Mouse (Mus musculus) natural killer cell, adult 2 months (primary cell): ENCODE data around the gene C2cd5.

Experiments
- DNase-seq, 2 experiments: peaks; one replicate each; pipeline ENCODE4 v3.0.0; 2022; ENCODE audit warnings: low spot score in 2 of 2

The C2cd5 gene

DNA sequence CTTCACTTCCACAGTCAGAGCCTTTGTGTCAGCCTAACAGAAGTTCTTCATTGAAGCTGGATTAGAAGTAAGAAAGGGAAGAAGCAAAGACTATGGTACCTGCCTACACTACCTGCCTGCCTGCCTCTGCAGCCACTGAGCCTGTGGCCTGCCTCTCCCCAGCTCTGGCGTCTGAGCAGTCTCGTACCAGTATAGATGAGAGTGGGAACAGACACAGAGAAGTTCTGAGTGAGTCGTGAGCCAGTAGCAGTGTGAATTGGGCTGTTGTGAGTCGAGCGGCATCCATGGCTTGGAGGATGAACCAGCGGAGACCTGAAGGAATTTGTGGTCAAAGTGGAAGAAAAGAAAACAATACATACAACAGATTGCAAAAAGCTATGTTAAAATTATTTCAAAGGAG lies 26.5 kb downstream of the C2cd5 start:
- DNase-seq: no peak

DNA sequence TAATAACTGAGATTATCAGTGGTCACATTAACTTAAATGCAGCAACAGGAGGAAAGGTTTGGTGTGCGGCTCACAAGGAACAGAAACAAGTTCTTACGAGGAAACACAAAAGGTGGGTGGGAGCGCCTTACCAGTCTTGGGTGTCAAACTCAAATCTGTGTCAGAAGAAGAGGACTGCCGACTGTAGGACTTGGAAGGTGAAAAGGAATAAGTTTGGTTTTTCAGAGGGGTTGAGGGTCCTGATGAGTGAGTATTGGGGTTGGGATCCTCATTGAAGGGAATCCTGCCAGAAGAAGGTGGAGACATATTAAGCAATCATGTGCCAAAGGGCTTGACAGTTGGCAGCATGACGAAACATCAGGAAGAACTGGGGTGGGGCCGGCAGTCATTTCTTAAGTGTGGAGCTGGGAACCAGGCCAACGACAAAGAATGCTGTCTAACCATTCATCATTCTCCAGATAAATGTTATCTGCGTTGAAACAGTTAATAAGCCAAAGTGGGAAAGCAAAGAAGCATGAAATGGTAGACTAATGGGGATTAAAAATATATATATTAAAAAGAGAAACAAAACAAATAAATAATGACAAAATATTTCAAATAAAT lies 27.4 kb downstream of the C2cd5 start:
- no peak for DNase-seq

DNA sequence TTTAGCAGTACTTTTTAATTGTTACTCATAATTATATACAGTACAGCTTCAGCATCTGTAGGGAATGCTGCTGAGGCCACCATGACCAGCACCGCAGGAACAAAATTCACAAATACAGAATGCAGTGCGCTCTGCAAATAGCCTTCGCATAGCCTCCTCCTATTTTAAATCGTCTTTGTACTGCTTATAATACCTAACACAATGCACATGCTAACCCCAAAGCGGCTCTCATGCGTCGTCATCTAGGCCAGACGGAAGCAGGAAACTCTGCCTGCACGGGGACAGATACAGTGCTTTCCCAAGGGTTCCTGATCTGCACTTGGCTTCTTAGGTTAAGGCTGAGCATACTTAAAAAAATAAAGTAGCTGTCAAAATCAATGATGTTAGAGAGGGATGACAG lies 29.2 kb downstream of the C2cd5 start:
- no peak for DNase-seq

DNA sequence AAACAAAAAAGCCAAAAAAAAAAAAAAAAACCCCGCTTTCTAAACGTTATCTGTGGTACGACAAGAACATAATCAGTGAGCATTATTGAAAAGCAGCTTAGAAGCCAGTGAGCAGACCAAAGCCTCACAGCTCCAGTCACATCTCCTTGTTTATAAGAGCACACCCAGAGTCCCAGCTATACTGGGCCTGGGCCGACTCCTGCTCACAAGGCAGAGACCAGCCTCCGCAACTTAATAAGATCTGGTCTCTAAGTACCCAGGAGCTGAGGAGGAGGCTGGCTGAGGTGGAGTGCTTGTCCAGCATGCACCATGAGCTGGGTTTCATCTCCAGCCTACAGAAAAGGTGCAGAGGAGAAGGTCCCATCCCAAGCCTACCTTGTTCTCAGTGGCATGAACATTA lies 29.9 kb downstream of the C2cd5 start:
- DNase-seq: no peak

DNA sequence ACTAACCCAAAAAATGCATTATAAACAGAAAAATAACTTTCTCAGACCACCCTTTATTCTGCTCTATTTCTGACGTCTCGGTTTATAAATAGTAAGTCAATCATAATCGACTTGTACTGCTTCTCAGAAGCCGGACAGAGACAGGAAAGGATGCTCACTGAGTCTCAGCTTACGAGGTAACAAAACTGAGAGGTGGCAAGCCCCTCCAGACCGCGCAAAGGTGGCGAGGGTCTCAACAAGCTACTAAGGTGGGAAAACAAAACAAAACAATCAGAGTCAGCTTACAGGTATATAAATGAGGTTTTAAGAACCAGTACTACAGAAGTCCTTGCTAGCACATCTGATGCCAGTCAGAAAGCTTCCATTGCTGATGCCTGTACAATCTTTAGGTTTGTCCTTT lies 30.3 kb downstream of the C2cd5 start:
- DNase-seq: no peak

DNA sequence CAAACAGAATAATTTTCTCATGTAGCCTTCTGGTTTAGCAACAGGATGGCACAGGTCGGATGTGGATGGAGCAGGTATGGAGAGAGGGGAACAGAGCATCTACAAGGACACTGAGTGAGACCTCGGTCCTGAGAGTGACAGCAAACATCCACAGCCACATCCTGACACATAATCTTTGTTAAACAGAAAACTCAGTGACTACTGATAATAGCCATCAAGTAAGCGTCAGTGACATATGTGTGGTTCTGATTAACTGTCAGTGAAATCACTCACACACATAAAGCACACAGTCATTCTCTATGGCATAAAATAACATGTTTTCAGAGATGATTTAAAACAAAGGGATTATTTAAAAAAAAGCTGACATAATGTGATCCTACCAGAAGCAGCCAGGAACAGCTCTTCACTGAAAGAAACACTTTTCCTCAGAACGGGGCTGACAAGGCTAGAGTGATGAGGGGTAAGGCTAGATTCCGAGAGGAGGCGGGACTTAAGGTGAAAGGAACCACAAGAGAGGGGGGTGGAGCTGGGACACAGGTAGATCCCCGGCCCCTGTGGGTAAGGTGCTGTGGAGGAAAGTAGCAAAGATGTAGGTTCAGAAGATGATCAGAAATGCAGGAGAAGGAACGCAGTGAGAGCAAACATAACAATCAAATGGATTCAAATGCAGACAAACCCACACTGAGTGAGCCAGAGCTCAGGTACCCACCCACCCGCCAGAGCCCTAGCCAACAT lies 31.6 kb downstream of the C2cd5 start:
- DNase-seq: no peak

DNA sequence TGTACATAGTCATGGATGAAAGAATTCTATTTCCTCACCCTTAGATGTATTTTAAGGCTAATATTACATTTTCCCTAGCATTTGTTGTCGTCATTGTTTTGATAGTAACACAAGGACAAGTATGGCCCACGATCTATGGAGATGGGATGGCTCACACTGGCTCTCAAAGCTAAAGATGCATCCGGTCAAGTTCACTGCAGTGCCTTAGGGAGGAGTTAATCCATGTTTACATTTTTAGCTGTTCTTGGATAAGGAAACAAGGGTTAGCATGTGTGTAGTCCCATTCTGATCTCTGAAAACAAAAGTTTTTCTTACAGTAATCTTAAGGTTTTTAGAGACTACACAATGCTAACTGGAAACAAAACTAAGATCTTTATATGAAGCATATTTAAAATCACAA lies 32.3 kb downstream of the C2cd5 start:
- no peak for DNase-seq

DNA sequence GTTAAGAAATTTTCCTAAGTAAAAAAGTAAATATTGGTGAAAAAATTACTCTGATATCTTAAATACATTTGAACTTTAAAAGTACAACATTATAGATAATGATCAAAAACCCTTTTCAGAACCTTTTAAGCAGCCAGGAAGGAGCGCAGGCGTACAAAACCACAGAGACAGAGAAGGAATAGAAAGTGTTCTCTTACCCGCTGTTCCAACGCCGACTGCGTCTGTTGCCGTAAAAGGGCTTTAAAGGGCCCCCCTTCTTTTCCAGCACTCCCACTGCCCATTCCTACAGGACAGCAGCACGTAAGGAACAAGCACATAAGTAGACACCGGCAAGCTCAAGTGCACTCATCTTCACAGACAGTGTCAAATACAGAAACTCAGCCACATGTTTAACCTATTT lies 33.1 kb downstream of the C2cd5 start:
- no peak for DNase-seq

DNA sequence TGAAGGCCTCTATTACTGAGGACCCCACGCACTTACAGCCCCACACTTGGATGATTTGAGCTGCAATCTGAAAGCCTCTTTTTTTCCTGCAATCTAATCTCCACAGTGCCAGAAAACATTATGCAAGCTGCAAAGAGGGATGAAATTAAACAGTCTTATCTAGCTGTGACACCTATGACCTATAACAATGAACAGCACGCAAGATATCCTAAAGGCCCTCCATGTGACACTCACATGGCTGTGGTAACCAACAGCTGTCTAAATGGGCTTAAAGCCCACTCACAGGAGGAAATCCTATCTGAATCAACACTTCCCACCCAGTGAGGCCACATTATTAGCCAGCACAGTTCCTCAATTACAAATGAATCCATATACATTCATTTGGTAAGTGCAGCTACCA lies 35.9 kb downstream of the C2cd5 start:
- DNase-seq: no peak

DNA sequence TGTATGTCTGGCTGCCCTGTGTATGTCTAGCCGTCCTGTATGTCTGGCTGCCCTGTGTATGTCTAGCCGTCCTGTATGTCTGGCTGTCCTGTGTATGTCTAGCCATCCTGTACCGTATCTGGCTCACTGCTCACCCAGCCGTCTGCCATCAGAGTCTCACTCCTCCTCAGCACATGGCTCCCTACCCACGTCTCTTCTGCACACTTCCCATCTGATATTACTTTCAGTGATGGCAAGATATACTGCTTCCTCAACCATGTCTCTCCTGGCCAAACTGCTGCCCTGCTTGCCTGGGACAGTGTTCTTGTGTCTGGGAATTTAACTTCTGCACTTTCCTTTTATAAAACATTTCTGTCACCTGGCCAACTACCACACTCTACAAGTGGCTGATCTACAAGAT lies 42.3 kb downstream of the C2cd5 start:
- DNase-seq: no peak

DNA sequence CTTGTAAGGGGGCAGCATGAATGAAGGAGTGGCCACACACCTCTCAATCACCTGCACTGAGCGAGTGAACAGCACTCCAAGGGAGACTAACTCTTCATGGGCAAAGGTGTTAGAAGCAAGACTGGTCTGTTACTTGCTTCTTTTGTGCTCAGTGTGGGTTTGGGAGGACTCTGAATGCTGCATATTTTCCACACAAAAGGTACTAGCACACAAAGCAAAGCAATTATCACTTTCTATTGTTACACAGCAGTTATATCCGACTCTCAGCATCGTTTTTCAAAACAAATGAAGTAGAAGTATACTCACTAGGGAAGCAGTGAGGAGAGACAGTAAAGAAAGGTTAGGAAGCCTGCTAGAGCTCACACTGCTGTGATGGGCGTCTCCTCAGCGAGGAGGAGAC lies 48.4 kb downstream of the C2cd5 start:
- no peak for DNase-seq

DNA sequence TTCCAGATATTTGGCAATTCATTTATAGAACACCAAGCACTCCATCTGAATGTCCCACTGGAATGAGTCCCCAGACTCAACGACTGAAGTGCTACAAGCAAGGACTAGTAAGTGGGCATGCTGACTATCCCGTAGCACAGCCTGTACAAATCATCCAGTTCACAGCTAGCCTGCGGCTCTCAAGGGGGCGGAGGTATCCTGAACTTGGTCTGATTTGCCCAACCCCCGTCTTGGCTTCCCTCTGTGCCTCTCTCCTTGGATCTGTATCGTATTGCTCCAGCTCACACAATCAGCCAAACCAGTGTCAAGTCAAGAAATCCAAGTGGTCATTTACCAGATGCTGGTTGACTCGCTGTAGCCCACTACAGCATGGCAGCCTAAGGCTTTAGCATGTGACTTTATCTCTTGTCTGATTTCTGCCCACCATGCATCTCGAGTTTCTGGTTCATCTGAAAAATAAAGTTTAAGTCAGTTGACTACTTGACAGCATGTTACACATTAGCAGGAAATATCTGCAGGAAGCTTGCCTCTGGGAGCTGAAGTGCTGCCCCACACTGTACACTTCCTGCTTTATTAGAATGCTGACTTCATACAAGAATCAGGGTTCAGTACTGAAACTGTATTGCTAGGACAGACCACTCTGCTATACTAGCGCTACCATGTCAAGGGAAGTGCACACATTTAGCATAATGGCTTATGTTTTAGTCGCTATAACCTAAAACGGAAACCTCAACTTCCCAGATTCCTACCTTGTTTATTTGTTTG lies 50.0 kb downstream of the C2cd5 start:
- DNase-seq: no peak

DNA sequence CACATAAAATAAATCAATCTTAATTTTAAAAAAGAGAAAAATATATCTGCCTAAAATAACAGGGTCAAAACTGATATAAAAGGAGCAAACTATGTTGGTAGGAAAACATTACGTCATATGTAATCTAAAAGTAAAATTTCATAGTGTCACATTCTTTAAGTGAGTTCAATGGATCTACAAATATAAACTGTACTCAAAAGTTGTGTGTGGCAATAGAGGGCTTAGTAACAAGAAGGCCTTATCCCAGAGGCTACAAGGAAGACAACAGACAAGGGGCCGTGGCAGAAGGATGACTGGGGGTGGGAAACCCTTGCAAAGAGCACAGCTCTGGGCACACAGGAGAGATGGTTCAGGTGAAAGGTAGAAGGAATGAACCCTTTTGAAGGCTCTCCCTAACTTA lies 50.8 kb downstream of the C2cd5 start:
- no peak for DNase-seq

DNA sequence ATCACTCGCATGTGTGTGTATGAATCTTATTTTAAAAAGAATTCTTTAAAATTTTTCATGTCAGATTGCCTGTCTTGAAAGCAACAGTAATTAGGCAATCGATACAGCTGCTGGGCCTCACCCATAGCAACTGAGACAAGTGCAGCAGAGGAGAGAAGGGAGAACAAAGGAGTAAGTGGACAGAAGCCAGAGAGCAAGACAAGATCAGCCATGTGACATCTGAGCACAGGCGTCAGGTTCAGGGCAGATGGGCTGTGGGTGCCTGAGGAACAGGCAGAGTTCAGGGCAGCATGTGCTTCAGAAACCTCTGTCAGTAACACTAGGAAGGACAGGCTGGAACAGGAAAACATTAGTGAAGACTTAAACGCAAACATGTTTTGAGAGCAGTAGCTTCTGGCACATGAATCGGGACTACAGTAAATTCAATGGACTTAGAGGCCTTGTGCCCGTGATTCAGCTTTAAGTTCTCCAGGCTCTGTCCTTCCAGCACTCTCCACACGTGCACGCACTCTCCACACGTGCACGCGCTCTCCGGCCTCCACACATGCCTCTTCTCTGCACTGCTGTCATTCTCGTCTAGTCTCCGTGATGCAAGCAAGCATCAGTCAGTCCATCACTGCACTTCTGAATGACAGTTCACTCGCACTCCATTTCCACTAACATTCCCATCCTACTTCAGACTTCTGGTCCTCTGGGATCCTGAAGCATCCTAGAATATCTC lies 52.2 kb downstream of the C2cd5 start:
- DNase-seq: no peak

DNA sequence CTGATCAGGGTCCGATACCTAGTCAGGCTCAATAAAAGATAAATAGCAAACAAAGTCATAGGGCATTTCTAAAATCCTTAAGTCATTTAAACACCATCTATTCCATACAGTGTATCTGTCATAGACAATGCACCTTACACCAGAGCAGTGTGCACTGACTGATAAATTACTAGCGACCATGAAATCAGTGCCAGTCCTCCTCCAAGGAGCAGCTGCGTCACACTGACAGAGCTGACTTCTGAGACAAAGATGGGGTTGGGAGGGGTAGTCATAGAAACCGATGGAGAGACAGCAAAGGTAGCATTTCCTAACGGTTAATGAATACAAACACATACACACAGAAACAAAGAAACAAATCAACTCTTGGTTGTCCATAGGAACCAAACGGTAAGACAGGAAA lies 58.4 kb downstream of the C2cd5 start:
- no peak for DNase-seq

DNA sequence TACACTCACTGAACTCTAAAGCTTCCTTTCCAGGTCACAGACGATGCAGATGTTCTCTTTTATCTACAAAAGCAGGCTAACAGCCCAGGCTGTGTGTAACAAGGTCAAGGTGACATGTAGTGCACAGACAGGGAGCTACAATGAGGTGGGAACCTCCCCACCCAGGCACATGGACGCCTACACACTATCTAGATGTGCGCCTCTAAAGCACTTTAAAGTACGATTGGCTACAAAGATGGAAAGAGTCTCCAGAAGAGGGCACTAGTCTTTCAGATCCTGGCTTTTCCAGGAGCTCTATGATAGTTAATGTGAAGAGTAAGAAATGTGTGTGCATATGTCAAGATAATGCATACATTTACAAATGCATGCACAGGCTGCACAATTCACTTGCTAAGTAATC lies 64.7 kb downstream of the C2cd5 start:
- no peak for DNase-seq

DNA sequence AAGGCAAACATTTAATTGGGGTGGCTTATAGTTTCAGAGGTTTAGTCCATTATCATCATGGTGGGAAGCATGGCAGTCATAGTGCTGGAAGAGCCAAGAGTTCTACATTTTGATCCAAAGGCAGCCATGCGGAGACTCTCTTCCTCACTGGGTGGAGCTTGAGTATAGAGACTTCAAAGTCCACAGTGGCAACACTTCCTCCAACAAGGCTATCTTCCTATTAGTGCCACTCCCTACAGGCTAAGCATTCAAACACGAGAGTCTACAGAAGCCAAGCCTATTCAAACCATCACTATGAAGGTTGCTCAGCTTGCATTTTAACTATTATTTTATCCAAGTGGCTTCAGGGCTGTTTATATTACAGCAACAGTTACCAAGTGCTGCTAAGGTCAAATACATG lies 65.4 kb downstream of the C2cd5 start:
- DNase-seq: no peak

DNA sequence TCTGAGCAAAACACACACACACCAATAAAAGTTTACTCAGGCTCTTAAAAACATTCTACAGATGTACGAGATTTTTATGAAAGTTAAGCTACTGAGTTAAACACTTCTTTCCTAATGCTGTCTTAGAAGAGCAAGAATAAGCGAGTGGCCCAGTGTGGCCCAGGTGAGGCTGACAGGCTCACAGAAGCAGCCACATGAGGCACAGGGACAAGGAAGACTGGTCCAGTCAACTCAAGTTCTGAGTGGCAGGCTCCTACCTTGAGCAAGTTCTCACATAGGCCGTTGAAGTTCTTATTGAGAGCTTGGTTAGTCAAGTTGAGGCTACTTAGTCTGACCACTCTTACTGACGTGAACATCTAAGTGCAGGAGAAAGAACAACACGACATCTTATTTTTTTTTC lies 69.4 kb downstream of the C2cd5 start:
- DNase-seq: no peak

DNA sequence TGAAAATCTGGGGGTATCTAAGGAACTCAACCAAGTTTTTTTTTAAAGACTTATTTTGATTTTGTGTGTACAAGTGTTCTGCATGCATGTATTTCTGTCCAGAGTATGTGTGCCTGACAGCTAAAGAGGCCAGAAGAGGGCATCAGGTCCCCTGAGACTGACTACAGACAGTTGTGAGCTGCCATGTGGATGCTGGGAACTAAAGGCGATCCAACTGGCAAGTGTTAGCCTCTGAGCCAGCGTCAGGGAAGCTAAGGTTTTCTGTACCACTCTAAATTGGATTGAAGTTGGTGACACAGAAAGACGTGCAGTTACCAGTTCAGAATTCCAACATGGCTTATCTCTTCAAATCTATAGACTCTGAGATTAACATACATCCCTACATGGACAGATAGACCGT lies 72.0 kb downstream of the C2cd5 start:
- no peak for DNase-seq

DNA sequence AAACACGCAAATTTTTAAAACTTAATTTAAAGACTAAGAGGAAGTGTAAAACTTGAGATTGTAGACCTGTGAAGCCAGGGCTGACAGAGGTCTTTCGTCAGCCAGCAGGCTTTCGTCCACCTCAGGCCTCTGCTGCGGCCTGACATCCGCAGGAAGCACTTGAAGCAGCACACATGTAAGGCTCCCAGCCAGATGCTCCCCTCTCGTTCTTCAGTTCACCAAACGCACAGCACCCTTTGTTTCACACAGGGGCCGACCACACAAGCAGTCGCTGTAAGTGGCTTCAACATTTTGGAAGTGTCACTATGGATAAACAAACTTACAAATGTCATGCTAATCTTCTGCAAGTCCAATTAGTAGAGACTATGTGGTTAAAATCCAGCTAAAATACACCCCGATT lies 72.5 kb downstream of the C2cd5 start:
- DNase-seq: no peak

DNA sequence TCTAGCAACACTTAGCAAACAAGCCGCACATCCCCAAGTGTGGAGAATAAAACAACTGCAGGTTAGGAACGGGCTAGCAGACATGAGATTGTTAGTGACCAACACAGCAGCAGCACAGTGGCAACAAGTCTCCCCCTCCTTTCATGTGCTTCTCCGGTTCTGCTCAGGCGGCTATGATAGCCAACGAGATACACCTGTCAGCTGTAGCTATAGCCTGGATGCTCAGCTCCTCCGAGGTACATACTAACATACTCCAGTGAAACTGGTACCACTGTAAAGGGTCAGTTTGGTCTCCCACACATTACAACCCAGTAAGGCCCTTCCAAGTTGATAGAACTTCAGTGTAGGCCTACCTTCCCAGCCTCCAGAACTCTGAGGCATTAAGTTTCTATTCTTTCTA lies 76.2 kb downstream of the C2cd5 start:
- DNase-seq: no peak

DNA sequence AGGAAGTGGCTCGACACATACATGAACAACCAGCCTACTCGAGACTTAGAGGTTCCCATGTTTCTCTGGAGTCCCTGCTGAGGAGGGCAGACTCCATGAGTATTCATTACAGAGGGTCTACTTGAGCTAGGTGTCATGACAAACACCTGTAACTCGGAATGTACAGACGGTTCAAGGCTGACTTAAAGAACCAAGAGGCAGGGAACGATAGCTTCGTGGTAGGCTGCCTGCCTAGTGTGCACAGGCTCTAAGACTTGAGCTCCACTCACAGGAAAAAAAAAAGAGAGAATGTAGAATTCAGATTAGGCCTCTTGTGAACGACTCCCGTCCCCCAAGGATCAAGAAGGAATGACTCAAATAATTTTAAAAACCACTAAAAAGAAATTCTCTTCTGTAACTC lies 78.2 kb downstream of the C2cd5 start:
- no peak for DNase-seq

DNA sequence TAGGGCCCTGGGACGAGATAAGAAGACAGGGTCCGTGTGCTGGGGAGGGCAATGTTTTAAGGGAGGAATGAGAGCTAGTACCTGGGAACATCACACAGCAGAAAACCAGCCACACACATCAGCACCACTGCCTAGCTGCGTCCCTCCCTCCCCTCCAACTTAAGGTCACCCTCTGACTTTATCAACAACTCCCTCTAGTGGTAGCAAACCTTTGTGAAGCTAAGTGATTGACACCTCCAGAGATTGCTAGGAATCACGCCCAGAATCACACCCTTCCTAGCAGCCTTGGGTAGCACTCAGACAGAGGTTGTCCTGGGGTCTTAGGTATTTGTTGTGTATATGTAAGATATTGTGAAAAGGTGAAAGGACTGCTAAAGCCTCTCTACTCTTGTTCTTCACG lies 79.3 kb downstream of the C2cd5 start:
- no peak for DNase-seq
